Mouse (Mus musculus) lung, adult 2 months (tissue): Measurements from ENCODE around the gene Clcn7.

Experiments used
- CTCF ChIP-seq: fragments of 200-500 bp; IDR thresholded peaks from 2 replicates; pipeline ENCODE4 v1.5.1; 2011; ENCODE audit warnings: mild to moderate bottlenecking, low read length, control low read depth; ENCODE audit not compliant: insufficient read depth
- POLR2A ChIP-seq: fragments of 200-500 bp; IDR thresholded peaks from 2 replicates; pipeline ENCODE4 v1.6.1; 2011; ENCODE audit warnings: low read depth, mild to moderate bottlenecking, control low read depth, low read length, borderline replicate concordance; ENCODE audit errors: extremely low read depth

DNA sequence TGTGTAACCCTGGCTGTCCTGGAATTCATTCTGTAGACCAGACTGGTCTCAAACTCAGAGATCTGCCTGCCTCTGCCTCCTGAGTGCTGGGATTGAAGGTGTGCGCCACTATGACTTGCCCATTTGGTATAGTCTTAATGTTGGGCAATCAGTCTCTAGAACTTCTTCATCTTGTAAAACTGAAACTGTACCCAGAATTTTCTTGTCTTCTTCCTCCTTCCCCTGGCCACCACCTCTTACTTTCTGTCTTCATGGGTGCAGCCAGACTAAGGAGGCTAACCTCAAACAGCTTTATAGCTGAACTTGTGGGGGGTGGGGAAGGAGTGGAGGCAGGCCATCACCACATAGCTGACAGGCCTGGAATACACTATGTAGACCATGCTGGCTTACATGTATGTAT lies 5.6 kb downstream of the Clcn7 start:
- TF ChIP-seq CTCF (no peak), POLR2A (no peak)
